Mouse (Mus musculus) forebrain, postnatal 0 days (tissue): ENCODE data around the gene Arpp21. TPM values are rescaled to one million over a fixed set of nuclear protein-coding genes. Genes with fewer than 3 reads are reported as not detected.
A peak's percentile ranks its signal among the peaks of the same experiment; 100 is the strongest.

Experiments
- ATAC-seq: fragments of 200-750 bp; cut with Nextera tagmentation; 2 replicates; pipeline ENCODE4 v1.8.0; 2017; ENCODE audit warnings: mild to moderate bottlenecking, moderate library complexity
- DNase-seq: peaks from one replicate; pipeline ENCODE4 v3.0.0-alpha.2; 2015
- H3K27ac ChIP-seq: fragments of 300-500 bp; sonication (generic); 2 replicates; pipeline ENCODE4 v1.5.1; 2014; ENCODE audit warnings: low read depth, mild to moderate bottlenecking, antibody characterized with exemption, low read length, moderate library complexity, mixed read lengths
- H3K27me3 ChIP-seq: fragments of 300-500 bp; sonication (generic); 2 replicates; pipeline ENCODE4 v1.6.1; 2014; ENCODE audit warnings: mild to moderate bottlenecking, low read length, mixed read lengths; ENCODE audit not compliant: insufficient read depth
- H3K36me3 ChIP-seq: fragments of 300-500 bp; sonication (generic); 2 replicates; pipeline ENCODE4 v1.6.1; 2014; ENCODE audit warnings: mild to moderate bottlenecking, moderate library complexity; ENCODE audit not compliant: insufficient read depth
- H3K4me1 ChIP-seq: fragments of 300-500 bp; sonication (generic); 2 replicates; pipeline ENCODE4 v1.6.1; 2014; ENCODE audit warnings: antibody characterized with exemption; ENCODE audit not compliant: insufficient read depth
- H3K4me2 ChIP-seq: fragments of 300-500 bp; sonication (generic); 2 replicates; pipeline ENCODE4 v1.6.1; 2014; ENCODE audit warnings: low read depth, mild to moderate bottlenecking, moderate library complexity
- H3K4me3 ChIP-seq: fragments of 300-500 bp; sonication (generic); 2 replicates; pipeline ENCODE4 v1.5.1; 2014; ENCODE audit warnings: low read depth, low read length, mixed read lengths
- H3K9ac ChIP-seq: fragments of 300-500 bp; sonication (generic); 2 replicates; pipeline ENCODE4 v1.6.1; 2014; ENCODE audit warnings: mild to moderate bottlenecking
- H3K9me3 ChIP-seq: fragments of 300-500 bp; sonication (generic); 2 replicates; pipeline ENCODE4 v1.6.1; 2016; ENCODE audit warnings: low read length
- CTCF ChIP-seq: sonication (generic); IDR thresholded peaks from 2 replicates; pipeline ENCODE4 v1.5.1; 2016; ENCODE audit warnings: antibody characterized with exemption, control low read depth, low read depth
- WGBS: fragments of 180-500 bp; shearing (Covaris S2); extraction: QIAGEN DNeasy Blood & Tissue Kit; methylation state at CpG from one replicate; pipeline ENCODE4 v1.1.7; 2014; 5-methylcytosine and 5-hydroxymethylcytosine counted together
- polyA plus RNA-seq: library from polyadenylated mRNA; unstranded; fragments of >200 nt; fragmentation: Nextera tagmentation; extraction: Ambion mirVana; gene quantifications from 2 replicates; pipeline ENCODE4 v1.2.1, GENCODE M21; 2015
- total RNA-seq: library from RNA; depleted of rRNA; stranded (reverse); fragments of >200 nt; gene quantifications from 2 replicates; pipeline ENCODE4 v1.2.3, GENCODE M21; 2014

The Arpp21 gene
- total and polyA plus RNA-seq, 2 experiments from 2014 or later, result 118 to 151 TPM

DNA sequence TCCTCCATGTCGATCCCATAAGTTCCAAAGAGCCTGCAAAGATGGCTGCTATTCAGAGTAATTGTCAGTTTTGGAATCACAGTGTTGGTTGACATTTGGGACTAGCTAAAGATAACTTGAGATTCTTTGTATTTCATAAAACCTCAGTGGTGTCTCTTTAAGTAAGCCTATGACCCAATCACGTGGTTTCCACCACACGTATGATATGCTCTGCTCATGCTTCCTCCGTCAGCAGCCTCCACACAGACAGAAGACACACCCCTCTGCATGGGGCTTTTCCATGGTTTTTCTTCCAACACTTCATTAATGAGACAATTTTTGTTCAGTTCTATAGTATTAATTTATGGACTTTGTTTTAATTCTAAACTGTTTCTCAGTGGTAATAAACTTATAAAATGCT lies 71.1 kb downstream of the Arpp21 start:
- no peak overlapping the region for H3K4me3 ChIP-seq
- H3K4me1 ChIP-seq, result no peaks in the 10 kb centered on the region
- H3K4me2 ChIP-seq, result no peak overlapping the region
- H3K9ac ChIP-seq, result no peak overlapping the region
- peaks cover 22% of the 10 kb centered on the region for H3K36me3 ChIP-seq
- ATAC-seq, result no peak
- no peak for TF ChIP-seq CTCF
- 85% methylated on average over 4 of the region's 4 CpGs for WGBS
- H3K9me3 ChIP-seq, result no peaks in the 10 kb centered on the region
- H3K27me3 ChIP-seq, result no peaks in the 10 kb centered on the region
- DNase-seq, result no peak
- no peak overlapping the region for H3K27ac ChIP-seq

DNA sequence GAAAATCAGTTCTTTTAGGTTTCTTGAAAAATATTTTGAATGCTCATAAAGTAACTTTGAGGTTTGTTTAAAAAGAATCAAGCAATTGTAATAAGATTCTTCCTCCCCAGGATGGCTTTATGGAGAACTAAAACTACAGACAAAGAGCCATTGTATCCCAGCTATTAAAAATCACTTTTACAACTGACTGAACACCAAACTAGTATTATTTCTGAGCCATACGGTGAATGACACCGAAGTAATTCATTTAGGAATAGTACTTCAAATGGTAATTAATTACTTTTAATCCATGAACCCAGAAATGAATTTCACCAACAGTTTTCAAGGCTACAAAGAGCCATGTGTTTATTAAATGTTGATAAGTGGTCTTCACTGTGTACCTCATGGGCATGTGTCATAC lies 74.8 kb downstream of the Arpp21 start:
- no peak overlapping the region for H3K27ac ChIP-seq
- TF ChIP-seq CTCF, result no peak
- no peak for DNase-seq
- WGBS, result 10% methylated on average over 2 of the region's 2 CpGs
- H3K9me3 ChIP-seq, result no peaks in the 10 kb centered on the region
- no peak for ATAC-seq
- no peaks in the 10 kb centered on the region for H3K27me3 ChIP-seq
- H3K4me1 ChIP-seq, result no peaks in the 10 kb centered on the region
- H3K4me2 ChIP-seq, result no peak overlapping the region
- H3K36me3 ChIP-seq, result peaks cover 34% of the 10 kb centered on the region
- no peak overlapping the region for H3K4me3 ChIP-seq
- no peak overlapping the region for H3K9ac ChIP-seq

DNA sequence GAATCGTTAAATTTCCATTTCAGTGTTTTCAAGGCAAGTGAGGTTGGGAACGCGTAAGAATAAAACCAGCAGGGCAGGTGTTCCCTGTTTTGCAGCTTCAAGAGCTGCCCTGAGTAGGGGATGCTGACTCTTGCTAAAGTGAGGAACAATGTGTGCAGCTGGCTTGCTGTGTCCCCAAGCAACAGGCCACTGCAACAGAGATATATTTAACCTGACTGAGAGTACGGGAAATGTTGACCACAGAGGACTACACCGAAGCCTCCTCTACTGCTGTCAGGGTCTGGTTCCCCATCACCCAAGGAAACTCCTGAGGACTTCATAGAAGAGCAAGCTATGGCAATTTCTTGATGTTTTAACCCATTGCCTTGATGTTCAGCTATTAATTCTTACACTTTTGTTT lies 81.8 kb downstream of the Arpp21 start:
- H3K9me3 ChIP-seq, result no peaks in the 10 kb centered on the region
- H3K36me3 ChIP-seq, result peaks cover 64% of the 10 kb centered on the region
- H3K4me3 ChIP-seq, result no peak overlapping the region
- no peak overlapping the region for H3K4me2 ChIP-seq
- H3K9ac ChIP-seq, result no peak overlapping the region
- no peak for ATAC-seq
- no peaks in the 10 kb centered on the region for H3K4me1 ChIP-seq
- H3K27ac ChIP-seq, result no peak overlapping the region
- WGBS, result 85% methylated on average over 5 of the region's 5 CpGs
- H3K27me3 ChIP-seq, result no peaks in the 10 kb centered on the region
- no peak for TF ChIP-seq CTCF
- no peak for DNase-seq

DNA sequence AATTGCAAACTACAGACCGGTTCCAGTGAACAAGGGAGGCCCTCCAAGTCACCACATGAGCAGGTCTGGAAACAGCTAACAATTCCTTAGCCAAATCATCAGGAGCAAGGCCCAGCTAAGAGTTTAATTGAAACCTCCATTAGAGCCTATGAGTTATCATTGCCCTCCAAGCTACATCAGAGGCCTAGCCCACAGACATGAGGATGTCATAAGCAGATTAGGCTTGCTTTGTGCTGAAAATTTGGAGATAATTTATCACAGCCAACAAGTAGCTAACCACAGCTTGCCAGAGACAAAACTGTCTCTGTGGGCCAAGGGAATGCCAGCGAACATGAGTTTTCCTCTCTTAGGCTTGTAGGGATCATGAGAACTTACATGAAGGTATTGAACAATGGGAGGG lies 83.0 kb downstream of the Arpp21 start:
- DNase-seq, result no peak
- peaks cover 54% of the 10 kb centered on the region for H3K36me3 ChIP-seq
- no peak overlapping the region for H3K4me2 ChIP-seq
- no peaks in the 10 kb centered on the region for H3K4me1 ChIP-seq
- ATAC-seq, result no peak
- 89% methylated on average over 2 of the region's 2 CpGs for WGBS
- no peak overlapping the region for H3K4me3 ChIP-seq
- no peaks in the 10 kb centered on the region for H3K9me3 ChIP-seq
- H3K27me3 ChIP-seq, result no peaks in the 10 kb centered on the region
- TF ChIP-seq CTCF, result no peak
- H3K27ac ChIP-seq, result no peak overlapping the region
- no peak overlapping the region for H3K9ac ChIP-seq

DNA sequence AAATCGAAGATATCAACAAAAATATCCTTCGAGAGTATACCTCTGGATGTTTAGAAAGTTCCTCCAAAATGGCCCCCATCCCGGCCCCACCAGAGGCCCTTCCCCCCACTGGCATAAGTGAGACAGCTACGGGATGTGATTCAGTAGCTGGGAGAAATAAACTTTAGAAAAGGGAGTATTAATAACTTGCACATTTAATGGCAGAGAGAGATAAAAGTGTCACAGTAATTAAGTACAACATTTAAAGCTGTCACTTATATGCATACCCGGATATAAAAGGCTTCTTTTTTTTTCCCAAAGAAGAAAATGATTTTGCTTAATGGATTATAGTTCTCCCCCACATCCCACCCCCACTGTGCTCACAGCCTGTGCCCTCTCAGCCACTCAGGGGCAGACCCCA lies 84.6 kb downstream of the Arpp21 start:
- Histone ChIP-seq H3K9ac (no peak overlapping the region), H3K27ac (0 out of 2 replicates have a peak overlapping the region, but pooled peaks have one; percentile 21), H3K36me3 (peaks cover 47% of the 10 kb centered on the region), H3K4me2 (no peak overlapping the region), H3K4me1 (no peaks in the 10 kb centered on the region), H3K4me3 (no peak overlapping the region), H3K9me3 (no peaks in the 10 kb centered on the region), H3K27me3 (no peaks in the 10 kb centered on the region)
- peak; percentile 58; the same call in 1 of the 2 replicates for ATAC-seq
- DNase-seq, result no peak
- TF ChIP-seq CTCF, result no peak
- 81% methylated on average over 5 of the region's 5 CpGs for WGBS

DNA sequence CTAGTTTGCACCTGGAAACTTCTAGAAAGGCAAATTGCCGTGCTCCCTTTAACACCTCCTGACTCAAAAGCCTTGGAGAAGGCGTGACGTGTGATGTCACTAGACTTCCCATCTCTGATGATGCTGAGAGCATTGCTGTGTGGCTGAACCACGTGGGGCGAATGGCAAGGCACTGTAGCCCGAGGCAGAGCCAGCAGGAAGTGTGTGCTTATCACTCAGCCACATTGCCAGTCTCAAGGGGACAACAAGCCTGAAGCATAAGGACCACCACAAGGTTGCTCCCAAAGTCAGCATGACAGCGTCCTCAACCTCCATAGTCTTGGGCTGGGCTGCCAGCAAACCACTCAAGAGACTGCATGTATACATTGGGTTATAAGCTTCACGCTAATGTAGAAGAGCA lies 95.1 kb downstream of the Arpp21 start:
- Histone ChIP-seq H3K9me3 (no peaks in the 10 kb centered on the region), H3K4me3 (no peak overlapping the region), H3K27ac (no peak overlapping the region), H3K36me3 (peaks cover 62% of the 10 kb centered on the region), H3K4me2 (no peak overlapping the region), H3K27me3 (no peaks in the 10 kb centered on the region), H3K9ac (no peak overlapping the region), H3K4me1 (no peaks in the 10 kb centered on the region)
- WGBS, result 87% methylated on average over 8 of the region's 8 CpGs
- DNase-seq, result no peak
- no peak for TF ChIP-seq CTCF
- no peak for ATAC-seq

DNA sequence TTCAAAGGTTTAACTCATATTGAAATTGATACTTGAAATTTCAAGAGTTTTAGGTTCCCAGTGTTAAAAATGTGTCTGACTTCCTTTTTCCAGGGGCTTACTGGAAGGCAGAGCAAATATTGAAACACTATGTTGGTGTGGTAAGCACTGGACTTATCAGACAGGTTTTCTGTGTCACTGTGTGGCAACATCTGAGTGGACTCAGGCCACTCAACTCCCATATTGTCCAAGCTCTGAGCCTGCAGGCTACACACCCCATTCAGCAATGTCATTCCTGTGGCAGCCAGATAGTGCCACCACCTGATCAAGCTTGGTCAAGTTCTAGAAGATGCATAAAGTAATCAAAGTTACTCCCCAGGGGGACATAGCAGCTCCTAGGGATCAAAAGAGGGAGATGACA lies 97.9 kb downstream of the Arpp21 start:
- Histone ChIP-seq H3K27ac (no peak overlapping the region), H3K4me1 (no peaks in the 10 kb centered on the region), H3K9ac (no peak overlapping the region), H3K9me3 (no peaks in the 10 kb centered on the region), H3K4me2 (no peak overlapping the region), H3K4me3 (no peak overlapping the region), H3K27me3 (no peaks in the 10 kb centered on the region), H3K36me3 (peaks cover 57% of the 10 kb centered on the region)
- ATAC-seq (no peak), DNase-seq (no peak)
- no peak for TF ChIP-seq CTCF

DNA sequence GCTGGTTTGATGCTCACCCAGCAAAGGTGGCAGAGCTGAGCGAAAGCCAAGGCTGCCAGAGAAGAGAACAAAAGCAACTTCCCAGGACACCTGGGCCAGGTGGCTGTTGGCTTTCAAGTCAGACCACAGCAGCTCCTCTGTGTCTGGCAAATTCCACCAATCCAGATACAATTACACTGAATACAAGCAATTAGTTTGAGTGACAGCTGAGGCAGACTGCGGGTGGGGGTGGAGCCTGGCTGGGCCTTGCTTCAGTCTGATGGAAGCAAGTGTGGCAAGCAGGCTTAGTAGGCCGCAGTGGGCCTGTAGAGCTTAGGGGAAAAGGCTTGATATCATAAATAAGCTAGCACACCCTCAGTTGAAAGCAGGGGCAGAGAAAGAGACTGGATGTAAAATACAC lies 104.9 kb downstream of the Arpp21 start:
- WGBS, result 19% methylated on average over 3 of the region's 3 CpGs
- Histone ChIP-seq H3K9ac (no peak overlapping the region), H3K27me3 (no peaks in the 10 kb centered on the region), H3K4me2 (no peak overlapping the region), H3K9me3 (no peaks in the 10 kb centered on the region), H3K27ac (peak overlapping the region; percentile 64), H3K4me1 (peaks cover 5% of the 10 kb centered on the region; the same call in 1 of the 2 replicates), H3K36me3 (peaks cover 63% of the 10 kb centered on the region), H3K4me3 (no peak overlapping the region)
- ATAC-seq (peak; percentile 75), DNase-seq (peak; percentile 71)
- no peak for TF ChIP-seq CTCF
